Mouse (Mus musculus): ENCODE results near the gene Utp3.

The Utp3 gene

DNA sequence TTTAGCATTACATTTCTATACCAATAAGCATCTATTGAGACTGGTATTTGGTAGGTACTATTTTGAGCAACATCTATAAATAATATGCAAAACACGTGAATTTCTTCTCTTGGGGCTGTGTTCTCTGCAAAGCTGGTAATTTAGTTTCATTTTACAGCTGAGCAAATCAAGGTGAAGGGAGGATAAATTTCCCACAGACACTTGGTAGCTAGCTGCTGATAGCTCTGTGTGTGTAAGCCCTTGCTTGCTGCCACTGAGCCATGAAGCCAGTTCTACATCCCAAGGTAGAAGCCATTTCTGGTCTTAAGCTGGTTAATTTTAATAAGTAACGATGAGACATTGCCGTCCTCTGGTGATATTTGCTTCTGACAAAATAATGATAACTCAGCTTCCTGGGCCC, 20.6 kb downstream of the Utp3 start:
- DNase-seq = no peak

DNA sequence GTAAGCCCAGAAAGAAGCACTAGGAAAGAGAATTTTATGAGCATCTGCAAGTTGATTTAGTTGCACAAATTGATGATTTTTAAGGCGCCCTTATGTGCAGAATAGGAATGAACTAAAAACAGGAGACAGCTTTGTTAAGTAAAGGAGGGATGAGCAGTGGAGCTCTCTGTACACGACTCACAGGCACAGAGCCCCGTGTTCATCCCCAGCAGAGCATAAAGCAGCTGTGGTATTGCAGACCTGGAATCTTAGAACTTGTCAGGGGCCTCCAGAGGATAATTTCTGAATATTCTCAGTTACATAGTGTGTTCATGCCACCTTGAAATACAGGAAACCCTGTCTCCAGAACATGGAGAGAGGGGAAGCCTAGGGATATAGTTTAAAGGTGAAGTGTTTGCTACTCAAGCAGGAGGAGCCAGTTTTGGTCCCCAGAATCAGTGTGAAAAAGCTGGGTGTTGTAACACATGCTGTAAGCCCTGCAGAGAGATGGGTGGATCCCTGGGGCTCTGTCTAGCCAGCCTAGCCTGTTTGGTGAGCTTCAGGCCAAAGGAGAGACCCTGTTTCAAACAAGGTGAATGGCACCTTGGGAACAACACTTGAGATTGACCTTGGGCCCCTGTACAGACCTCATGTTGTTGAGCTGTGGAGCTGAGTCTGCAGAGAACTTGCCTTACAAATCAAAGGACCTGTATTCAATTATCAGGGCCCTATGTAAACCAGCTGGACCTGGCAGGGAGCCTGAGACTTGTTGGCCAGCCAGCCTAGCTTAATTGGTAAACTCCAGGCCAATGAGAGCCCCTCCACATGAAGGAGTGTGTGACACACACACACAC, 21.5 kb downstream of the Utp3 start:
- peak in 1 of 2 experiments; percentile 26 for DNase-seq

DNA sequence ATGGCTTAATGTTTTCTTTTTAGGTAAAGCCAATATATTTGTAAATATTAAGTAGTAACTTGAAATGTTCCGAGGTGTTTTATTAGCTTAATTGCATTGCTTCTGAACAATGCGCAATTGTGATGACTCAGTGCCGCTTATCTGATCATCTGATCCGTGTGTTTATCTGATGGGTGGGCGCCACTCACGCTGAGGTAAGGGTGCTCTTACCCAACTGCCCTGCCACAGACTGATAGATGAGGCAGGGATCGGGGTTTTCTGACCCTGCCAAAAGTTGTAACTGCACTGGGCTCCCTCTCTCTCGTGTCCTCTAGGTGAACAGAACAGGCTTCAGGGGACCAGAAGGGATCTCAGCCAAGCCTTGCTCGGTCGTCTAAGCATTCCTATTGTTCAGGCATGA, 26.4 kb downstream of the Utp3 start:
- no peak for DNase-seq

DNA sequence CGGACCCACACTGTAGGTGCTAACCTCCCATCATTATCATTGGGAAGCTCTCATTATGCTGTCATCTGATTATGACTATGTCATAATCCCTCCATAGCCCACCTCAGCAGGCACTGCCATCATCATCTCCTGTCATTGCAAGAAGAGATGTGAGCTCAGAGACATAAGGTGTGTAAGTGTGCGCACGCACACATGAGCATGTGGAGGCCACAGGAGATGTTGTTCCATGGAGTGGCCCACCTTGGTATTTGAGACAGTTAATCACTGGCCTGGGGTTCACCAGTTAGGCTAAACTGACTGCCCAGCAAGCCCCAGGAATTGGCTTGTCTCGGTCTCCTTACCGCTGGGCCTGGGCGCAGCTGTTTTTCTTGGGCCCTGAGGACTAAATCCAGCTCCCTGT, 27.1 kb downstream of the Utp3 start:
- no peak for DNase-seq

DNA sequence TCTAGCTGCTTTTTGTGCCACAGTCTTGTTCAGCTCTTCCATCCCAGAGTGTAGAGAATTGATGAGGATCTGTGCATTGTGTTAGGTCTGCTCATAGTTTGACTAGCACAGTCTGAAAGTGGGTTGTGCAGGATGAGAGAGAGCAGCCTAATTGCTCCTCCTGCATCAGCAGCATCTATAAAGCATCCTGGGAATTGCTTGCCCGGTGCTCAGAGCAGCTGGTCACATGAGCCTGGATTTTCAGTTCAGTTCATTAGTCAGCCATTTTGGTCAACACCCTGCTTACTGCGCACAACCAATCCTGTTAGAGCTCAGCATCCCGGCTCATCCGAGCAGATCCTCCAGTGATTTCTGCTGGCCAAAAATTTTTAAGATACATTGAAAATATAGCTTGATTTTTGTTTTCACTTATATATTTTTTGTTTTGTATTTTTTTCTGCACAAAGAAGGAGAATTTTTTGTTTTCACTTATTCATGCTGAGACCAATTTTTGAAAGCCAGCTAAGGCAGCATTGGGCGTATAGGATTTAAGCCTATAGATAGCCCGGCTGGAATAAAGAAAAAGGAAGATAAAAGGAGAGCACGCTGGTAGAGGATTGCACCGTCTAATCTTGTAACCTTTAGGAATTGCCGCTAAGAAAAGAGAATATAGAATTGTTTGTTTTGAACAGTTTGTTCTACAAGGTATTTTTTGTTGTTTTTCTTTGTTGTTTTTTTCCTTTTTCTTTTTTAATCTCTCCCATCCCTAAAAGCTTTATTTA, 29.2 kb downstream of the Utp3 start:
- peak; percentile 77 to 86 for DNase-seq

DNA sequence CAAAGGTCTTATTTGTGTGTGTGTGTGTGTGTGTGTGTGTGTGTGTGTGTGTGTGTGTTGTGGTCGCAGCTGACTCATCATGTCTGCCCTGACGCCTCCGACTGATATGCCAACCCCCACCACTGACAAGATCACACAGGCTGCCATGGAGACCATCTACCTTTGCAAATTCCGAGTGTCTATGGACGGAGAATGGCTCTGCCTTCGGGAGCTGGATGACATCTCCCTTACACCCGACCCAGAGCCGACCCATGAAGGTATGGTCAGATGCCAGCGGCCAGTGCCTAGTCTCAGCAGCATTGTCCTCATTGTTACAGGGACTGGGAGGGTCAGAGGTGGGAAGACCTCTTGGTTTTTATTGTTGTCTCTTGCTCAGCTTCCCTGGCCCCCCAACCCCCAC, 29.8 kb downstream of the Utp3 start:
- DNase-seq = peak; percentile 76 to 79

DNA sequence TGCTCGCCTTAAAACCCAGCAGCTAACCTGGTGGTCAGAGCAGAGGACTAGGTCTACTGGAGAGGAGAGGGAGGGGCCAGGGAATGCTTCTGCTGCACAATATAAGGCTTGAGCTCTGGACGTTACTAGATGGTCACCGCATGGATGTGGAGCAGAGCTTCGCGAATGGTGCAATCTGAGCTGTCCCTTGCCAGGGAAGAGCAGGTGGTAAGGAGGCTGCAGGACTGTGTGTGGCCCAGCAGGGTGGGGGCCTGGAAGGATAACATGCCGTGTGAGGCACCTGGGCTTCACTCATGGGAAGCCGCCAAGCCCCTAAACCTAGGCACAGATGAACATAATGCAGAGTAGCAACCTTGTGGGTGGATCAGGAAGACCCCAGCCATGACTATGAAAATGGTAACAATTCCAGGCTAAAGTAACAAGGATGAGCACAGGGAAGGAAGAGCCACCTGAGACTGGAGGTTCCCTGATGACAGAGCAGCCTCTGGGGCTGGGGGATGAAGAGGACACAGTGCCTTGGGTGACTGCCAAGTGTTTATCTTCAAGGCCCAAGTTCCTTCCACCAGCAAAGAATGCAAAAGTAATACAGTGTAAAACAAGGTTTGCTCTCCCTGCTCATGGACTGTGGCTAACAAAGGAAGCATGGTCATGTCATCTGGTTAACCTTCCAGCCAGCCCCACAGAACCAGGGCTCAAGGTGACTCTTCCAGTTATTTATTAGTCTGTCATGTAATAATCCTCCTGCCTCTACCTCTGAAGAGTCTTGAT, 32.3 kb downstream of the Utp3 start:
- peak; percentile 65 to 77 for DNase-seq

DNA sequence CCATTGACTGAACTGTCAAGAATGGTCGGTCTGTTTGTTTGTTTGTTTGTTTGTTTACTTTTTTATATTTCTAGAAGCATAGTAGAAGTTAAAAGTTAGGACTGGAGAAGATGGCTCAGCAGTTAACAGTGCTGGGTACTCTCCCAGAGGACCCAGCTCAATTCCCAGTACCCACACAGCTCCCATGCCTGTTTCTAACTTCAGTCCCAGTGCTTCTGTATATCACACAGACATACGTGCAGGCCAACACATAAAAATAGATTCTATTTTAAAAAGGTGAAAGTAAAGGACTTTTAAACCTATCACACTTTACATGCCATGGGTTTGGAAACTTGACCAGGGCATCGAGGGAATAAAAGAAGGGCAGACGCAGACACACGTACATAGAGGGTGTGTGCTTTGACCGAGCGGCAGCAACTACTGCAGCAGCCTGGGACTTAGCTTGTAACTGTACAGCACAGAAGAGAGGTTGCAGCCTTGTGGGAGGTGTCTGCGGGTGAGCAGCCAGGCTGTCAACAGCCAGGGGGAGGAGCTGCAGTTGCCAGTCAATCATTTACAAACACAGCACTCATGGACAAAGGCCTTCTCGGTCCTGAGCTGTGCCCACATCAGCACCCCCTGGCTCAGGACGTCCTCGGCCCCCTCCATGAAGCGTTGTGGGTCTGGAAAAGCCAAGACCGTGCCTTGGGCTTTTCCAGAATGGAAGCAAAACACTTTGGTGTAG, 33.1 kb downstream of the Utp3 start:
- DNase-seq = peak; percentile 25 to 39

DNA sequence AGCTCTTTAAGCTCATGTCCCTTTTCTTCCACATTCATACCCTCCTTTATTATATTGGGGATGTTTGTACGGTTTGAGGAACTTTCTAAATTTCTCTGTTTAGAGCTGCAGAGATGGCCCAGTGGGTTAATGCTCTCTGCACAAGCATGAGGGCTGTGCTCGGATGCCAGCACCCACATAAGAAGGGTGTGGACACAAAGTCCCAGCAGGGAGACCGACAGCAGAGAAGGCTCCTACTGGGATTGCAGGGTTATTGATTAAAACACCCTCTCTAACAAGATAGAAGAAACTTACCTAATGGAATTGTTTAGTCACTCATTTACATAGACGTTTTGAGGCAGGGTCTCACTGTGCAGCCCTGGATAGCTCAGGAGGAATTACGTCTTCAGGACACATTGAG, 34.2 kb downstream of the Utp3 start:
- no peak for DNase-seq

DNA sequence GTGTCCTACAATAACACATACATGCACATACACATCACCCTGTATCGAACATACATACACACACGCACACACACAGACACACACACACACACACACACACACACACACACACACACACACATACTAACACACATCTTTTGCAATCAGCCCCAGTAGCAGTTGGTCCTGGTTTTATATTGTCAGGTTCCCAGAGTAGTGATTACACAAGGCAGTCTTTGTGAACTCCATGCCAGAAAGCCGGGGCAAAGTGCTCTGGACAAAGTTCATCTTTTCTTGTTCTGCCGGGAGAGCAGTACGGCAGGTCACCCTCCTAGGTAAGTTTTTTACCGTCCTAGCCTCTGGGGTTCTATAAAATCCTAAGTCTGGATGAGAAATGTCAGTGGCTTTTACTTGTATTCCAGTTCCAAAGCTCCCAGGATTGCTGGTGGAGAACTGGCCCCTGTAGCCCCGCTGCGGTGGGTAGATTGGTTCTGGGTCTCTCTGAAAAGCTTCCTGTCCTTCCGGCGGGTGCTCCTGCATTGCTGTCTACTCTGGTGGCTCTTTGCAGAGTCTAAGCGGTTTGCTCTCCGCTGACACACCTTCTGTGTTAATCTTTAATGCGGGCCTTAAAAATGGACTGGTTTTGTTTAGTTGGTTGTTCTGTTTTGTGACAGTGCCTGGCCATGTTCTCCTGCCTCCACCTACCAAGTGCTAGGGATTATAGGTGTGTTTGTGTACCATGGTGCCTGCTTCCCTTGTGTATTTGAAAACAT, 39.3 kb downstream of the Utp3 start:
- no peak for DNase-seq

DNA sequence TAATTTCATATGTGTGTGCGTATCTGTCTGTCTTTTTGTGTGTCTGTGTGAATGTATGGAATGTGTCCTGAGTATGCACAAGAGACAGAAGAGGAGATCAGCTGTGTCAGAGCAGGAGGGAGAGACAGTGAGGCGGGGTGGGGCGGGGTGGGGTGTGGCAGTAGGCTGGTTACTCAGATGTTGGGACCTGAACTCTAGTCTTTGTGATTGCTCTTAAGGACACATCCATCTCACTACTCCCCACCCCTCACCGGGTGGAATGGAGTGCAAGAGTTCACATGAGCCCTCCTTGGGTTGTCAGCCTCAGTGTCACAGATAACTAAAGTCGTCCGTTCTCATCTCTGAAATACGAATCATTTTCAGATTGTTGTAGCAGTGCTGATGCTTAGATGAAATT, 39.9 kb downstream of the Utp3 start:
- DNase-seq = no peak

DNA sequence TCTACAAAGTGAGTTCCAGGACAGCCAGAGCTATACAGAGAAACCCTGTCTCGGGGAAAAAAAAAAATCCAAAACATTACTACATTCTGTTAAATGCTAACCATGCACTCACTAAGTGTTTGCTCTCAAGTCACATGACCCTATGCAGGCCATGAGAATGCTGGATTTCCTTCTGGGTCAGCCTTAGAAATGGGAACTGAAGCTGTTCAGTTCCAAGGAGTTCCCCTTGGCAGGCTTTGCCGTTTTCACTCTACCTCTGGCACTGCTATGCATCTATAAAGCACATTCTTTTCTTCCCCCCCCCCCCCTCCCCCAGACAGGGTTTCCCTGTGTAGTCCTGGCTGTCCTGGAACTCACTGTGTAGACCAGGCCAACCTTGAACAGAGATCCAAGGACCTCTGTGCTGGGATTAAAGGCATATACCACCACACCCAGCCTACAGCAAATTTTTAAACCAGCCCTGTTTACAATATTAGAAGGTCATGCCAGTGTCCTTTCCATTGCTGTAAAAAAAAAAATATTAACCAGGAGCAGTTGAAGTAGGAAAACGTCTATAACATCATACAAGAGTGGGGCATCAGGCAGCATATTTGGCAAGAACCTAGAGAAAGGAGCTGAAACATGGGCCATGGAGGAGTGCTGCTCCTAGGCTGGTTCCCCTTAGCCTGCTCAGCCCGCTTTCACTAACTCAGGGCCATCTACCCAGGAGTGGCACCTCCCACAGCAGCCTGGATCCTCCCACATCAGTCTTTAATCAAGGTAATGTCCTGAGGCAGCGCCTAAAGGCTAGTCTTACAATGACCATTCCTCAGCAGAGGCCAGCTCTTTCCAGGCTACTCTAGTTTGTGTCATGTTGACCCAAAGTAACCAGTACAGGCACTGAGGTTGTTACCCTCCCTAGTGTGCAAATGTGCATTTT, 41.5 kb downstream of the Utp3 start:
- DNase-seq = no peak

DNA sequence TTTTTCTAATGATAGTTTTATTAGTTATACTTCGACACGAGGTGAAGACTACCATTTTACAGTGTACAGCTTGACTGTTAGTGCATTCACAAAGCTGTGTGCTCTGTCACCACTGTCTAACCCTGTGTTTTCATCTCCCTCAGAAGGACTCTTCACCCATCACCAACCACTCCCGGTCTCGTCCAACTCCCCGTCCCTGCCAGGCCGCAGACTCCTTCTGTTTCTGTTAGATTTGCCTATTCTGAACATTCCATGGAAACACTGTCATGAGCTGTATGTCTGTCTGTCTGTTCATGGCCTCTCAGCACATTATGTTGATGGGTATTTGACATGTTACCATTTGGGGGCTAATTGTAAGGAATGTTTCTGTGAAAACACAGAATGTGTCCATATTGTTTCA, 44.7 kb downstream of the Utp3 start:
- DNase-seq = no peak

DNA sequence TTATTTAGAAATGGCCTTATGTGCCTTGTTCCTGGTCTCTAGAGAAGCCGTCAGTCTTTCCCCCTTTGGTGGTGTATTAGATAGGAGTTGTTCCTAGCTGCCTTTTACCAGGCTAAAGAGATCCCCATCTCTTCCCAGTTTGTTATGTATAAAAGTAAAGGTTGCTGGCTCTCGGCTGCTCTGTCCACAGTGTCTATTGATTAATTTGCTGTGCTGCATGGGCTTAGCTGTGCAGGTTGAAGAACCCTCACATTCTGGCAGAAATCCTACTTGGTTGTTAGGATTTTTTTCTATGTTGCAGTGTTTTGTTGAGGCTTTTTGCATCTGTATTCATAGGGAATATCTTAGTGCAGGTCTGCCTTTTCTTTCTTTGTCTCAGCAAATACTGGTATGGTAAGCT, 47.8 kb downstream of the Utp3 start:
- DNase-seq = no peak

DNA sequence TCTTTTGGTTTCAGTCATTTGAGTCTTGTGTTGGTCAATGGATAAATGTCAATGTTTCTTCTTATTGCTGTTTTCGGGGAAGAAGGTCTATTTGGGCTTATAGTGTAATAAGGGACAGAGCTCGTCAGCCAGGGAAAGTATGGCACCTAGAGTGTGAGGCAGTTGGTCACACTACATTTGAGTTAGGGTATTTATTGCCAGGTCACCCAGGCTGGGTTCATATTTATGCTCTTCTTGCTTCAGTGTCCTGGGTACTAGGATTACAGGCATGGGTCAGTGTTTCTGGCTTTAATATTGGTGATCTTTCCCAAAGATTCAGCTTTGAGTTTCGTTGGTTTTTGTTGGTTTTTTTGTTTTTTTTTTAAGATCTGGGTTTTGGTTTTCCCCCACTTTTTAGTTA, 48.5 kb downstream of the Utp3 start:
- no peak for DNase-seq

DNA sequence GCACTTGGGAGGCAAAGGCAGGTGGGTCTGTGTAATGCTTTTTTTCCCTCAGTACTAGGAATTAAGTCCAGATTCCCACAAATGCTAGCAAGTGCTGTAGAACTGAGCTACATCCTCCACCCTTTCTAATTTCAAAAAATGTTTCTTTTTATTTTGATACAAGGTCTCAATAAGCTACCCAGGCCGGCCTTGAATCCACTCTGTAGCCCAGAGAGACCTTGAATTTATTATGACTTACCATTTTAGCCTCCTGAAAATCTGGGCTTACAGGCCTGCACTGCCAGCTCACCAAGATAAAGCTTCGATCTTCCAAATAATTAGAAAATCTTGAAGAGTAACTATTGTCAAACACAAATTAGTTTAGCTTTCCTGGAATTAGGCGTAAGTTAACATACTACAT, 49.8 kb downstream of the Utp3 start:
- DNase-seq = no peak

DNA sequence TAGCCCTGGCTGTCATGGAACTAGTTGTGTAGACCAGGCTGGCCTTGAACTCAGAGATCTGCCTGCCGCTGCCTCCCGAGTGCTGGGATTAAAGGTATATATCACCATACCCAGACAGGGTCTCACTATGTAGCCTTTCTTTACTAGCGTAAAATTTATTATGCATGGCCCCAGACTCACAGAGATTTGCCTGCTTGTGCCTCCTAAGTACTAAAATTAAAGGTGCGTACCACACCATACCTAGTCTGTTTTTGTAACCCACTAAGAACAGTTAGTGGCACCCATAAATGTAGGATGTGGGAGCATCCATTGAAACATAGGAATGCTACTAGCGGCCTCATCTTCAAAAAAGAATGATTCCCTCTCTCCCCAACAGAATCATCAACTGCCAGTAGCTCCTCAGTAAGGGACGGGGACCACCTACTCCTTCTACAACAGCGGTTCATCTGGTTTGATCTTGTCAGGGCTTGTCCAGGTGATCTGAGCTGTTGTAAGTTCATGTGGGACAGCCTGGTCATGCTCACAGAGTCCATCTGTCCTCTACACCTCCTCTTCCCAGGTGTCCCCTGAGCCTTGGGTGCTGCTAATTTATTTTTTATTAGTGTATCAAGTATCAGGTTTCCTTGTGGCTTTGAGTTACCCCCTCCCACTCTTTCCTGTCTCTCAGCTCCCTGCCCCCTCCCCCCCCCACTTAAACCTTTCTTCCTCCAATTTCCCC, 50.5 kb downstream of the Utp3 start:
- no peak for DNase-seq
